Mouse (Mus musculus): ENCODE results near the gene Coro1c.

Coro1c gene

DNA sequence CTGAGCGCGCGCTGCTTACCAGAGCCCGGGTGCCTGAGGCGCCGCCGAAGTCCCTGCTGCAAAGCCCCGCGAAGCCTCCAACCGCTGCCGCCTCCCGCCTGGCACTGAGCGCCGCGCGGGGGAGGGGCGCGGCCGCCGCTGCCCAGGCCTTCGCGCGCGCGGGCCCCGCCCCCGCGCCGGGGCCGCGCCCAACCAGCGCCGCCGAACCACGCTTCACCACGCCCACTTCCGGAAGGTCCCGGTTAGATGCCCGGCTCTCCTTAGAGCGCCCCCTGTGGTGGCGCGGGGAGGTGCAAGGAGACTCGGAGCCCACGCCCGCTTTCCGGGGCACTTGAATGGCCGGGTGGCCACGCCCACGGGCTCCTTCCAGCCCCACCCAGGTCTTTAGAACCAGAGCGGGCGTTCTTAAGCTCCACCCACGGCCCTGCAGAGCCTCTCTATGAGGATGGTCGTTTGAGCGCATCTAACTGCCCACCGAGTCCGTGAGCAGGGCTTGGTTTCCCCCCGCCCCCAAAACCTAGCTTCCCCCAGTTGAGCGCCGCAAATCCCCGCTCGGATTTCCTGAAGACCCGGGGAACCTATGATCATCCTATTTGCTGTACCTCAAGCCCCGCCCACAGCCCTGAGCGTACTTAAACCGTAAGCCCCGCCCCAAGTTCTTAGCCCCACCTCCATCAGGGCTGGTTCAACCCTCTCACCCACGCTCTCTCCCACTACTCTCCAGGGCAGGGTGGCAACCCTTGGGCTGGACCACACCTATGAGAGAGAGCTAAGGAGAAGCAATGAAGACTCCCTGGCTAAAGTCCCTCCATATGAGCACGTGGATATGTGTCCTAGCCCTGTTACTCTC is at the start of gene Coro1c:
Coro1c (minus strand) TSS at position 167 of the 850 bp plus-strand sequence.
- DNase-seq (ENCODE audit: low spot score) = peak; percentile 99

DNA sequence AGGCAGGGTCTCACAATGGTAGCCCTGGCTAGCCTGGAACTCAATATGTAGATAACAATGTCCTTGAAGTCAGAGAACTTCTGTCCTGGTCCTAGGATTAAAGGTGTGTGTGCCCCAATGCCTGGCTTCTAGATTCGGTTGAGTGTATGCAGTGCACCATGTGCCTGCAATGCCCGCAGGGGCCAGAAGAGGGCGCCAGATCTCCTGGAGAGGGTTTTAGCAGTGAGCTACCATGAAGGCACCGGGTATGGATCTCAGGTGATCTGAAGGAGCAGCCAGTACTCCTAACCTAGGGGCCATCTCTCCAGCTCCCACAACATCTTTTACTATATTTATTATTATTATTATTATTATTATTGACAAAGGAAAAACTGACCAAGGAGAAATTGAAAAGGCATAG is 48.0 kb upstream of the Coro1c start:
- peak; percentile 85 for DNase-seq (ENCODE audit: low spot score)

DNA sequence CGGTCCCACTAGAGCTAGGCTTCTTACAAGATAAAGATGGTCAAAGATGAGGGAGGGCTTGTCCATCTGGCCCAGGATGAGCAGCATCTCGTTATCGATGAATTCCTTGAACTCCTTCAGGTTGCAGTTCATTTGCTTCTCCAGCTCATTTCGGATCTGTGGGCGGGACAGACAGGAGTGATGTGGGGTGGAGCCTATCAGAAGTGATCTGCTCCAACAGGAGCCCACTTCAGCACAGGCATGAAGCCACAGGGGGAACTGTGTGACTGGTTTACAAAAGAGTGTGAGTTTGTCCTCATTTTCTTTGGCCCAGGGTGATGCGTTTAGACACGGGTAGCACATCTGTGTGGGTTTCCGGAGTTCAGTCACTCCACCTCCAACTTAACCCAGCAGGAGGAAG is 47.1 kb upstream of the Coro1c start:
- no peak for DNase-seq (ENCODE audit: low spot score)

DNA sequence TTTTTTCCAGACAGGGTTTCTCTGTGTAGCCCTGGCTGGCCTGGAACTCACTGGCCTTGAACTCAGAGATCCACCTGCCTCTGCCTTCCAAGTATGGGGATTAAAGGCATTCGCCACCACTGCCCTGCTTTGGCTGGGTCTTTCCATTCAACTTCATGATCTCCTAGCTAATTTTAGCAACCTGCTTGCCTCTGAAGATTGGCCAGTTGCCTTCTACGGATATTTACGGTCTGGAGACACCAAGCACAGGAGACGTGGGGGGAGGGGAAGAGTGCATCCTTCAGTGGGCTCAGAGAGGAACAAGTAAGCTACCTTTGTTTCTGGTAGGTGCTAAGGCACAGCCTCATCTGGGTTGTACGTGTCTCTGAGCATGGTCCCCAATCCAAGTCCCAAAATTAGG is 46.7 kb upstream of the Coro1c start:
- no peak for DNase-seq (ENCODE audit: low spot score)

DNA sequence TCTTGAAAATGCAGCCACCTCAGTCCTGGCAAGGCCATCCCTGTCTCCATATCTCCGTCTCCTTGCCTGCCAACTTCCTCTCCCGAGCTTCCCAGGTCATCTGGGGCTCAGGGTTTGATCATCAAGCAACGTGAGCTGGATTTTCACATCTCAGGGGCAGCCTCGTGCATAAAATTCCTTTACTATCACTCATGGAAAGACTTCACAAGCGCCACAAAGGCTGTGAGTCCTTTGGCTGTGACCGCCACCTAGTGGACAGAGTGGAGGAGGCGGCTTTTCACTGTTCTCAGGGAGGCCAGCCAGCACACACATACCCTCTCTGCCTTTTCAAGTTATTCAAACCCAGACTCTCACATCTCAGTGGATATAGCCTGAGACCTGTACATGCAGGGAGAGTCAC is 45.9 kb upstream of the Coro1c start:
- peak; percentile 91 for DNase-seq (ENCODE audit: low spot score)

DNA sequence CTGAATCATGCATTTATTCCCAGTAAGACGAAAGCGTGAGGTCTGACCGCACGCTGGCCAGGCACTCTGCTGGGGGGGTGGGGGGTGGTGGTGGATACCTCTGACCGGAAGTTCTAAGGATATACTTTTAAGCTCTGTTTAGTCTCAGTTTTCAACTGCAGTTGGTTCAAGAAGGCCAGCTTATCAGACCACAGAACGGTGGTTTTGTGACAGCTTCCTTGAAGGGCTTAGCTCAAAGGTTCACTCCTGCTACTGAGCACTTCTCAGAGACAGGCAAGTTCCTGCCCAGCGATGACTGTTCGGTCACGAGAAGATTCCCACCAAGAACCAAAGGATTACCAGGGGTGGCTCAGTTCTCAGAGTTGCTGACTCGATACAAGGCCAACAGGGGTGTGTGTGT is 44.0 kb upstream of the Coro1c start:
- DNase-seq (ENCODE audit: low spot score) = no peak

DNA sequence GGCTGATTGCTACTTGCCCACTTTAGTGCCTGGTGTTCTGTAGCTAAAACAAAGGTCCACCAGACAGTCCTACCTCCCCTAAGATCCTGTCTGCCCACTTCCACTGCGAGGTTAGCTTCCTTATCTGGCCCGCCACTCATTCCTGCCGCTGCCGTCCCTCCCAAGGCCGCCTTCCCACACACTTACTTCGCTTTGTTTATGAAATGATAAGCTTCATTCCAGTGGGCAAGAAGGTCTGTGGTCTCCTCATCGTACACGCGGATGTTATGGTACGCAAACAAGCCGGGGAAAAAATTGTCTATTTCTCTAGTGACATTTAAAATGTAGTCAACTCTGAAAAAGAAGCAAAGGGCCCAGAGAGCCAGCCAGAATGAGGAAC is 43.1 kb upstream of the Coro1c start:
- no peak for DNase-seq (ENCODE audit: low spot score)

DNA sequence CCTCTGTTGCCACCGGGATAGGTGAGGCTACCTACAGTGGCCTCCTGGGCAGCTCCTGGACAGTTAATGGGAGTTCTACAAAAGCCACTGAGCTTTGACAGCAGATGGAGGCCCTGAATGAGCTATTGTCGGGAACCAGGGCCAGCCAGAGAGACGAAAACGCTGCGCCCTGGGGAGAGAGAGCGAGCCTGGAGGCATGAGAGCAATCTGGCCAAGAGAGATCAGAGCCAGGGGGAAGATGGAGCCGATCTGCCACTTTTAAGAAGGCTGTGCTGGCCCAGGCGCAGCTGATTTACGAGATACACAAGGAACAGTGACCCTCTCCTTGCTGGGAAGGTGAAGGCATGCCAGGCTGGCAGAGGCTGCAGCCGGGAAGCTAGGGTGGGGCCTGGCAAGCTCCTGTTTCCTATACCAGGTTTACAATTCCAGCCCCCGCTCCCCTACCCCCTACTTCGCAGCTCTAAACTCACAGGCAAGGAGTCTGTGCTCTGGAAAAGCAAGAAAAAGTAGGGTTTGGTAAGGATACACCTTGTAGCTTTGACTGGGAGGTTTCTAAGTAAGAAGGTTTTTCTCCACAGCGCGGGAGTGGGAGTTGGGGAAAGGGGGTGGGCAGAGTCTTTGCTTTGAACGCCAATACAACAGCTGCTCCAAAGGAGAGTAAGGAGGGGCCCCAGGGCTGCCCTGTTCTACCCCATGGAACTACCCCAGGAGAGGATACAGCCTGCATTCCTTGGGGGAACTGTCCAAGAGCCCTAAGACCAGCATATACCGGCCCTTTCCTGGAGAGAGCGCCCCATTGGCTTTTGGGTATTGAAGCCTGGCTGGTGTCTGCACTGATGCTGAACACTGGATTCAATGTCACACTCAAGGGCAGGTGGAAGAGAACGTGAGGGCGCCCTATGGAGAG is 42.5 kb upstream of the Coro1c start:
- no peak for DNase-seq (ENCODE audit: low spot score)

DNA sequence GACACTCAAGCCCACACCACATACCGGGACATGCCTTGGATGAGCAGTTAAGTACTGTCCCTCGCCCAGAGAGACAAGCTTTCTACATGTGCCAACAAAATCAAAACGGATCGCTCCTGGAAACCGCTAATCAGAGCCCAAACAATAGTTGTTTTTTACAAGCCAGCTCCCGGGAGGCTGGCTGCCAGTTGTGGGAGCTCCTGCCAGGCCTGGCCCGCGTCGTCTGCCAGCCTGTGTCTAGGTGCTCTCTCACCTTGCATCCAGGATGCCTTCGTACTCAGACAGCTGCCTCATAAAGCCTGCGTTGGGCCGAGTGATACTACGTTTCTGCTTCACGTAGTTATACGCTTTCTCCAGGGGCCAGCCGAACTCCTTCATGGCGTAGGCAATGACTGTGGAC is 41.6 kb upstream of the Coro1c start:
- no peak for DNase-seq (ENCODE audit: low spot score)

DNA sequence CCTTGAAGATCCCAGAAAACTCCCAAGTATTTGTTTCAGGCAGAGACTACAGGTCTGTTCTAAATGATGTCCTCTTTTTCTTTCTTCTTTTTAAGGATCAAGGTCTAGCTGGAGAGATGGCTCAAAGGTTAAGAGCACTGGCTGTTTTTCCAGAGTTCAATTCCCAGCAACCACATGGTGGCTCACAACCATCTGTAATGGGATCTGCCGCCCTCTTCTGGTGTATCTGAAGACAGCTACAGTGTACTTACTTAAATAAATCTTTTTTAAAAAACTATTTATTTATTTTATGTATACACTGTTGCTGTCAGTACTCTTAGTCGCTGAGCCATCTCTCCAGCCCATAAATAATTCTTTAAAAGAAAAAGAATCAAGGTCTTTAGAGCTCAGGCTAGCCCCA is 38.7 kb upstream of the Coro1c start:
- no peak for DNase-seq (ENCODE audit: low spot score)

DNA sequence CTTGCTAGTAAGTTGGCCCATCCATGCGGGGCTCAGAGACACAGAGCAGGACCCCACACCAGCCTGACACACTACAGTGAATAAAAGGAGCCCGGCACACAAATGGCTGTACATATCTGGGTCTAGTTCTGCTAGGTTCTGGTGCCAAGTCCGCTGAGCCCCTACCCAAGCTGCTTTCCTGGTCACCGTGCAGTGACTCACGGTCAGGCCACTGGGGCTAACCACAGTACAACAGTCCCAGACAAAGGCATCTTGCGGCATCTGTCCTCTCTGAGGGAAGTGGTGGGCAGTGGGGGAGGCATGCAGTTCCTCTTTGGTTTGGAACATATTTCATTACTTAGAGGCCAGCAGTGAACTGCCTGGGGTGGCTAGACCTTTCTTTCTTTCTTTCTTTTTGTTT is 36.6 kb upstream of the Coro1c start:
- DNase-seq (ENCODE audit: low spot score) = no peak

DNA sequence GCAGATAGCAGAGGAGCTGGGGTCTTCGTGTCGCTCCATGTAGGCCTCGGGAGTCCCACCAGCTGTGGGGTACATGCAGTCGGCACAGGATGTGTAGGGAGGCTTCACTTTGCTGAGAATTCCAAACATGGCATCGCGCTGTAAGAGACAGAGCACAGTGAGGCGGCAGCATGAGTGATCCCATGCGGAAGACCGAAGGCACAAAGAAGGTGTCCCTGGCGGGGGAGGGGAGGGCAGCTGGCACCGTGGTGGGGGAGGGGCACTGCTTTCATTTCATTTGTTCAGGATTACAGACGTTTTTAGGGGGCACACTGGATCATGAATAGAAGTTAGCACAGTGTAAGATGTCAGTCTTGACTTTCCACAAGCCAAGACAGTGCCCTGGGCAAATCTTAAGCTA is 34.8 kb upstream of the Coro1c start:
- DNase-seq (ENCODE audit: low spot score) = no peak

DNA sequence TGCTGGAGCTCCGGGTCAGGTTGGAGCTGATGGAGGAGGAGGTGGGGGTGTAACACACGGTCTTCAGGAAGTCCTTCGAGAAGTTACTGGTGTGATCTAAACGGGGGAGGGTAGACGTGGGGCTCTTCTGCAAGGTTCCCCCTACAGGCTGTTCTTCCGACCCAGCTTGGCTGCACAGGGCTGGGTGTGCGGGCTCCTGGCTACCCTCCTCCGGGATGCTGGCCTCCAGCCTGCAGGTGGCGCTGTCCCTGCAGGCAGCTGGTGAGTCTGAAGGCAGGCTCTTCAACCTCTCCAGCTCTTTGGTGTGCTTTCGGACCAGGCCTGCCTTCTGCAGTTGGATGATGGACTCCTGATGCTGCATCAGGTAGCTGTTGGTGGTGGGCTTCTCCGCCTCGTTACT is 34.0 kb upstream of the Coro1c start:
- peak; percentile 30 for DNase-seq (ENCODE audit: low spot score)

DNA sequence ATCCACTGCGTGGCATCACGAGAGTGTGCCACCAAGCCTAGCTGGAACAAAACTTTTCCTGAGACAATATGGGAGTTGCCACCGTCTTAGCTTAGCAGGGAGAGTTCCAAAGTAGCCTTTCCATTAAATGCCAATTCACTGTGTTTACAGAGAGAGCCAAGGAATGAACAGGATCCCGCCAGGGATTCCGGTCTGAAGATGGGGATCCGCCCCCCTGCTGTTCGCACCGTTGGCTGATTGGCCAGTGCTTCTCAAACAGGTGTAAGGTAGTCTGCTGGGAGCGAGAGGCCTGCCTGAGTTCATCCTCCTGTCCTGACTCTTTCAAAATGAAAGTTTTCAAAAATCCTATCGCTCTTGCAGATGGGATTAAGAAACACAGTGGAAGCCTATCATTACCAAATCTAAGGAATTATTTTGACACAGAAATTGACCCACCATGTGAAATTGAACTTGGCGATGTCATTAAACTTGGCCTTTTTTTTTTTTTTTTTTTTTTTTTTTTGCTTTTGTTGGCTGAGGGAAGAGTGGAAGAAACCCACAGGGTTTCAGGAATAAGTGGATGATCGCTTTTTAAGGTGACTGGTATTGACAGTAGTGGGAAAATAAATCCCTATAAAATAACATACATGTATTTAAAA is 30.8 kb upstream of the Coro1c start:
- no peak for DNase-seq (ENCODE audit: low spot score)

DNA sequence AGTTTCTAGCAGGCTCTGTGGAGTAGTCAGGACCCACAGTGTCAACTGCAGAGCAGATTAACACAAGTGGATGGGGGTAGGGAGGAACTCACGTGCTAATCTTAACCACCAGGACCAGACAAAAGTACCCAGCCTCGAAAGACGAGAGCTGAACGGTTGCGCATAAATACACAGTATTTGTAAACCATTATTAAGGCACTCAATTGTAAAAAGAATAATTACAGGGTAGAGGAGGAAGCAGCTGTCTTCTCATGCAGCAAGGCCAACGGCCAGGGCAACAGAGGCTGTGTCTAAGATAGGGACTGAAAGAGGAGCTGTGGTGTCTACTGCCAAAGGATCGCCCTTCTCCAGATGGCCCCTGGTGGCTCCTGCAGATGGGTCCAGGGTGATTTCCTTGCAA is 29.1 kb upstream of the Coro1c start:
- no peak for DNase-seq (ENCODE audit: low spot score)

DNA sequence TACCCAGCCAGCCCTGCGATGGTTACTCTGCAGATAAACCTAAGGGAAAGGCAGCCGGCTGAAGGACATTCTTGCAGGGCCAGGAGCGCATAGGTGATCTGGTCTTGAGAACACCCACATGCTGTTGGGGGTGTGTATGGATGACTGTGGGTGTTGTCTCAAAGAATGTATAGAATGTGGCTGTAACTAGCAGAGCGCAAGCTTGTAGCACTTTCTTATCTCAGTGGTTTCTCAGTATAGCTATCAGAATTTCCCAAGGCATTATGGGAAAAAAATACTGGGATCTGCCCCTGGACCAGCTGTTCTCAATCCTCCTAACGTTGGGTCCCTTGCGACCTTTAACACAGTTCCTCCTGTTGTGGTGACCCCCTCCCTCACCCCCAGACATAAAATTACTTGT is 25.3 kb upstream of the Coro1c start:
- no peak for DNase-seq (ENCODE audit: low spot score)

DNA sequence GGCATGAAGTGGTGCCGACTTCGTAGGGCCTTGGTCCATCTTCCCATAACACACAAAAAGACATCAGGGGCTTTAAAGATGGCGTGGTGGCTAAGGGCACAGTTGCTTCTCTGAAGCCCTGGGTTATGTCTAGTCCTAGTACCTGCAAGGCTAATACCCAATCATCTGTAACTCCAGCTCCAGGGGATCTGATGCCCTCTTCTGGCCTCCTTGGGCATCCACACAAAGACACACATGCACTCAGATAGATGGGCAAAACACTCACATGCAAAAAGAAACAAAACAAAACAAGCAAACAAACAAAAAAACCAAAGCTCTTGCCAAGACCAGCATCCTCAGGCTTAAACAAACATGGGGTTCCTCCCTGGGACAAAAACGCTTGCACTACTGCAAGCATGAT is 24.9 kb upstream of the Coro1c start:
- DNase-seq (ENCODE audit: low spot score) = no peak

DNA sequence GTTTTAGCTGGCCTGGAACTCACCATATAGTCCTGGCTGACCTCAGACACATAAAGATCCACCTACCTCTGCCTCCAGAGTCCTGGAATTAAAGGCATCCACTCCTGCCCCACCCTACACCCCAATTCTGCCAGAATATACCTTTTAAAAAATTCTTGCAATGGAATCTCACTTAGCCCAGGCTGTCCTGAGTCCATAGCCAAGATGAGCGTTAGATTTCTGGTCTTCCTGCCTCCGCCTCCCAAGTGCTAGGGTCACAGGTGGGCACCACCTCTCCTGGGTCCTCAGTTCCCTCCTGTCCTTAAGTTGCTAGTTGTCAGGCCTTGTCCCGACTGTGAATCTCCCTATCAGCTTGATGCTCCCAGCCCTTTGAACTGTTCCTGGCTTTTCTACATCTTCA is 23.8 kb upstream of the Coro1c start:
- no peak for DNase-seq (ENCODE audit: low spot score)

DNA sequence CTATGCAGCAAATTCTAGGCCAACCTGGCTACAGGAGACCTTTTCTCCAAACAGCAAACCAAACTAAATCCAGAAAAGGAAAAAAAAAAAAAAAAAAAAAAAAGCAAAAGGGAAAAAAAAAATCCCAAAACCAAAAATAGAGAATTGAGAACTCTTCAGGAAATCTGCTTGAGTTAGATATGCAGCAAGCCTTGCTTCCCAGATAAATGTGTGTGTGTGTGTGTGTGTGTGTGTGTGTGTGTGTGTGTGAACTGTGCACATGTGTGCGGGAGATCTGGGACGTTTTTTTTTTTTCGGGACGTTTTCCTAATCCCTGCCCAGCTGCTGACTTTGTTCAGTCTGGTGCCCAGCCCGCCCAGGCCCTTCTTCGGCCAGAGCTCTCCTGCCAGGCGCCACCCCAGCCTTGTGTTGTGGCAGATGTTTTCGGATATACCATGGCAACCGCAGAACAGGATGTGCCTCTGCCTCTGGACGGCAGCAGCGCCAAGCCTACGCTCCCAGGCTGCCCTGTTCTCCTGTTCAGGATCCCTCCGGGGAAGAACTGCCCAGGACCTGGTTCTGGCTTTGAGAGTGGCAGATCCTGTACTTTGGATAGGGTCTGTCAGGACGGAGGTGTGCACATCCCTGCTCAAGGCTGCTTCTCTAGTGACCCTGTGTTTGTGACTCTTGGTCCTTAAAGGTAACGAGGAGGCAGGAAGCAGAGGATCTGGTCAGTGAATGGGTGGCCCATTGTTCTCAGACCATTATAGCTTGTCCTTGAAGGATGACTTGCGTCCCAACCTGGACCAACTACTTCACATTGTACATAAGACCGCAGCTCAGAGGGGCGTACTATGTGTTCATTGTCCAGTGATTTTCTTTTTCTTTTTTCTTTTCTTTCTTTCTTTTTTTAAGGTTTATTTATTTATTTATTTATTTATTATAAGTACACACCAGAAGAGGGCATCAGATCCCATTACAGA is 22.4 kb upstream of the Coro1c start:
- no peak for DNase-seq (ENCODE audit: low spot score)

DNA sequence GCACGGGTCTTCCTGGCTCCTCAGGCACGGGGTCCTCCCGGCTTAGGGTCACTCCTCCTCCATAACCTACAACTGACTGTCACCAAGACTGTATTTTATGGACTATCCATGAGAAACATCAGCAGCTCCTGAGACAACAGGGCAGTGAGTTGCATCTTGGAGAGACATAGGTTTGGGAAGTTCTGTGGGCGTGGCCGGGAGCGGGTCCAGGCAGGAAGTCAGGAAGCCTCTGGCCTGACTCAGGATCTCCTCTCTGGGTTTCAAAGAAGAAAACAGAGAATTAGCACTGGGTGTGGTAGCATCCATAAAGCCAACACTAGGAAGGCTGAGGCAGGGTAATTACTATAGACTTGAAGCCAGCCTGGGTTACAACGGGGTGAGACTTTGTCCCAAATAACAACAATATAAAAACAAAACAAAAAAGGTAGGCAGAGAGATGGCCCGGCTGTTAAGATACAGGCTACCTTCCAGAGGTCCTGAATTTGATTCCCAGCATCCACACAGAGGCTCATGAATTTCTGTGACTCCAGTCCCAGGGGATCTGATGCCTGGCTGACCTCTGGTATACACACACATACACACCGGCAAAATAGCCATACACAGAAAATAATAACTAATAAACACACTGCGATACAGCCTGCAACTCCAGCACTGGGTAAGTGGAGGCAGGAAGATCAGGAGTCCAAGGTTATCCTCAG is 21.5 kb upstream of the Coro1c start:
- DNase-seq (ENCODE audit: low spot score) = no peak

DNA sequence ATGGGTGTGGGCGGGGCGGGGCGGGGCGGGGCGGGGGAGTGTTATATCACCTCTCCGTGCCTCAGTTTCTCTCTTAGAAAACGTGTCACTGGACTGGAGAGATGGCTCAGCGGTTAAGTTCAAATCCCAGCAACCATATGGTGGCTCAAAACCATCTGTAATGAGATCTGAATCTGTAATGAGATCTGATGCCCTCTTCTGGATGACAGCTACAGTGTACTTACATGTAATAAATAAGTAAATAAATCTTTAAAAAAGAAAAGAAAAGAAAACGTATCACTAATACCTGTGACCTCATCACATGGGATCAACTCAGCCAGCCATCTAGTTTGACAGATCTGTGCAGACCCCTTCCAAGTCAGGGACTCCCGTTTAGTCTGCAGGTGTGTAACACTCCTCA is 21.0 kb upstream of the Coro1c start:
- no peak for DNase-seq (ENCODE audit: low spot score)
